Mouse (Mus musculus): ENCODE results near the gene Svip. TPM values are rescaled to one million over a fixed set of nuclear protein-coding genes. Genes with fewer than 3 reads are reported as not detected.

The Svip gene
- polyA plus RNA-seq, 1 experiment from 2014 or later = 7.8 TPM

DNA sequence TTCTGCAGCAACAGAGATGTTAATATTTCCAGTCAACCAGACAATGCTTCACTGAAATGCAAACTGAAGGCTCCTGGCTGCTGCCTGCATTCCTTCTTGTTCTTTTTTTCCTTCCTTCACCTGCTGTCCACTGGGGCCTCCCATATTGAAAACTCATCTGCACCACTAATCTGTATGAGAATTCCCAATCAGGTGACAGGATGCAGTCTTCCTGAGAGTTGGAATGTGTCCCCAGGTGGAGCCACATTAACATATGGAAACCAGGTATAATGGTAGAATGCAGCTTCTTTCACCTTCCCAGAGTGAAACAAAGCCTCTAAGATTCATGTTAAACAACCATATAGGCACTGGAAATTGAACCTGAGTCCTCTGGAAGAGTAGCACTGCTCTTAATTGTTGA, 48.1 kb downstream of the Svip start:
- Histone ChIP-seq H3K9me3 (no peaks in the 10 kb centered on the region), H3K4me2 (replicated peaks) (no peak overlapping the region), H3K27me3 (no peaks in the 10 kb centered on the region), H3K27ac (no peak overlapping the region), H3K4me3 (no peak overlapping the region), H3K36me3 (no peaks in the 10 kb centered on the region), H3K4me1 (peaks cover 3% of the 10 kb centered on the region; the same call in 1 of the 2 replicates), H3K9ac (no peak overlapping the region)
- ATAC-seq (ENCODE audit: insufficient number of reproducible peaks, insufficient read depth, low FRiP score, low TSS enrichment) = no peak

DNA sequence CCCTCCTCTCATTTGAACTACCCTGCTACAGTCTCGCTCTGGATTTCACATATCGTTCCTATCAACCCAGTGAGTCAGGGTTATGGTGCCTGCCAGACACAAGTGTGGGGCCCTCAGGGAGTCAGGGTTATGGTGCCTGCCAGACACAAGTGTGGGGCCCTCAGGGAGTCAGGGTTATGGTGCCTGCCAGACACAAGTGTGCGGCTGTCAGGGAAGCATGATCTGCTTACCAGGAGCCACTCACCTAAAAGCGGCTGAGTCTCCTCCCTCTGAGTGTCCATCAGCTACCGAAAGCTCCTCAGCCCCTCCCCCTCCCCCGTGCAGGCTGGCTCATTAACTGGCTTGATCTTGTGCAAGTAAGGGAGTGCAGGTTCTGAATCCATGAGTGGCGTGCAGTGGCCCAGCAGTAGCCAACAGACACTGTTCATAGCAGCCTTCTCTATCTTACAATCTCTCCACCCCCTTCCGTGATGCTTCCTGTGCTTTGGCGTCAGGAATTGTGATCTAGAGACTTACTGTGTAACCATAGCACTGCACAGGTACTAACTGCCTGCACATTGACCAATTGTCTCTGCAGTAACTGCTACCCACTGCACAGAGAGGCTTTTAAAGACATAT, 50.3 kb downstream of the Svip start:
- Histone ChIP-seq H3K4me2 (replicated peaks) (no peak overlapping the region), H3K27ac (no peak overlapping the region), H3K9me3 (no peaks in the 10 kb centered on the region), H3K27me3 (no peaks in the 10 kb centered on the region), H3K36me3 (no peaks in the 10 kb centered on the region), H3K4me3 (no peak overlapping the region), H3K9ac (no peak overlapping the region), H3K4me1 (peaks cover 3% of the 10 kb centered on the region; the same call in 1 of the 2 replicates)
- peak; percentile 52; the same call in 1 of the 2 replicates for ATAC-seq (ENCODE audit: insufficient number of reproducible peaks, insufficient read depth, low FRiP score, low TSS enrichment)
- 46% methylated on average over 9 of the region's 9 CpGs for WGBS

Other genes with a start within 250 kb of the Svip start
- 58.9 and 69.0 TPM in 2 replicates for gene Gas2, start 144.0 kb downstream of the Svip start, polyA plus RNA-seq (2016; fragmentation: Nextera tagmentation; extraction: Ambion mirVana)
- 17.2 TPM in 2 replicates for gene Fancf, start 143.8 kb downstream of the Svip start, polyA plus RNA-seq (2016; fragmentation: Nextera tagmentation; extraction: Ambion mirVana)
- not detected in 2 replicates for gene 1700015G11Rik, start 9.7 kb upstream of the Svip start, polyA plus RNA-seq (2016; fragmentation: Nextera tagmentation; extraction: Ambion mirVana)